Mouse (Mus musculus): ENCODE data around the gene Aldh8a1. TPM values are rescaled to one million over a fixed set of nuclear protein-coding genes. Genes with fewer than 3 reads are reported as not detected.

Gene Aldh8a1
- polyA plus RNA-seq, 1 experiment = not detected

GRCm38 (mm10) chr10:21404822-21405221, 27.7 kb downstream of the Aldh8a1 start:
- TF ChIP-seq CEBPB (IDR thresholded peaks at IDR 0.05; ENCODE audit: insufficient read depth, poor library complexity, severe bottlenecking) = no peak
- TF ChIP-seq MAX (IDR thresholded peaks at IDR 0.05; ENCODE audit: low read depth) = no peak
- TF ChIP-seq POLR2AphosphoS2 (IDR thresholded peaks at IDR 0.05; ENCODE audit: insufficient read length, low read depth) = no peak
- TF ChIP-seq TCF12 (IDR thresholded peaks at IDR 0.05; ENCODE audit: insufficient read depth, poor library complexity, severe bottlenecking) = no peak
- TF ChIP-seq MYOD1 (IDR thresholded peaks at IDR 0.05; ENCODE audit: control insufficient read depth in 1 of 3, insufficient read length in 2 of 3, low read depth in 2 of 3) = no peak
- Histone ChIP-seq H3K79me2 (ENCODE audit: control insufficient read depth, insufficient read depth) (no peaks in the 10 kb centered on the region), H3K4me3 (no peak overlapping the region), H3K36me3 (ENCODE audit: control insufficient read depth, insufficient read depth) (no peaks in the 10 kb centered on the region), H3K27me3 (ENCODE audit: control insufficient read depth, insufficient read depth, insufficient read length) (no peaks in the 10 kb centered on the region), H3K4me2 (ENCODE audit: low read depth) (no peak overlapping the region), H3ac (ENCODE audit: control insufficient read depth, insufficient read length) (no peak overlapping the region)

DNA sequence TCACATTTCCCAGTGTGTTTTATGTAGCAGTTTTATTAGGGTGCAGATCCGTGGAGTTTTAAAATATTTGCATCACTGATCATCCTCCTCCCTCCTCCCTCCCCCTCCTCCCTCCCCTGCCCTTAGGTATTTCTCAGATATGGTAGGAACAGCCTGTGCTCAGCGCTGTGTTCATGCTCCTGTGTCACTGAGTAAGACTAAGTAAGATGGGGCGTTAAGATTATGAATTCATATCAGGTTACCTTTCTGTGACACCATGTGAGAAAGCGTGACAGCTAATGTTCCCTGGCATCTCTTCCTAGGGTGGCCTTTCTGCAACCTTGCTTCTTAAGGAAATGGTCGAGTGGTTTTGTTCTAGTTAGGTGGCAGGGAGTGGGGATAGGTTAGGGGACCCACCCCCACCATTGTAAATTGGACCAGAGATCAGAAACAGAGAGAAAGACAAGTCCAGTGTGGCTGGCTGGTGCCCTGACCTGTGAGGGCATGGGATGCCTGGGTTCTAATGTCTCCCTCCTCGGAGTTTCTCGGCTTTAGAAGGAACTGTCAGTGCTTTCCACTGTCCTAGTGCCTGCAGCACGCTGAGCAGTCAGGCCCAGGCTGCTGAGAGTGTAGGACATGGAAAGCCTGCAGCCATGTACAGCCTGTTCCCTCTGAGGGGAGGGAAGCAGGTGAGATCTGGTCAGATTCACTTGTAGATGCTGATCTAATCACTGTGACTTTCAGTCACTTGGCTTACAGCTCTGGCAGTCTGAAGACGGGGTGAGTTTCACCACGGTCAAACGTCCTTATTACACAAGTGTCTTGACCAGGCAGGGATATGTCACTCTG, 28.8 kb downstream of the Aldh8a1 start:
- TF ChIP-seq MYOD1 (IDR thresholded peaks at IDR 0.05; ENCODE audit: control insufficient read depth in 1 of 3, insufficient read length in 2 of 3, low read depth in 2 of 3) (no peak), REST (IDR thresholded peaks at IDR 0.05; ENCODE audit: insufficient read depth, insufficient read length) (no peak), POLR2A (IDR thresholded peaks at IDR 0.05; ENCODE audit: insufficient read length, low read depth) (no peak), MAX (IDR thresholded peaks at IDR 0.05; ENCODE audit: low read depth) (no peak), USF1 (IDR thresholded peaks at IDR 0.05; ENCODE audit: low read depth) (no peak), SRF (IDR thresholded peaks at IDR 0.05; ENCODE audit: control insufficient read depth, insufficient read length, low read depth) (no peak), TCF3 (IDR thresholded peaks at IDR 0.05; ENCODE audit: insufficient read length, low read depth) (no peak), E2F4 (IDR thresholded peaks at IDR 0.05; ENCODE audit: insufficient read depth) (no peak), POLR2AphosphoS2 (IDR thresholded peaks at IDR 0.05; ENCODE audit: insufficient read length, low read depth) (no peak), CEBPB (IDR thresholded peaks at IDR 0.05; ENCODE audit: insufficient read depth, poor library complexity, severe bottlenecking) (no peak), TCF12 (IDR thresholded peaks at IDR 0.05; ENCODE audit: insufficient read depth, poor library complexity, severe bottlenecking) (no peak), MYOG (IDR thresholded peaks at IDR 0.05; ENCODE audit: control insufficient read depth in 1 of 3, insufficient read depth in 1 of 3, insufficient read length in 2 of 3, low read depth in 2 of 3) (no peak)
- Histone ChIP-seq H3ac (ENCODE audit: control insufficient read depth, insufficient read length) (no peak overlapping the region), H3K4me3 (no peak overlapping the region), H3K79me2 (ENCODE audit: control insufficient read depth, insufficient read depth) (no peaks in the 10 kb centered on the region), H3K27me3 (ENCODE audit: control insufficient read depth, insufficient read depth, insufficient read length) (no peaks in the 10 kb centered on the region), H3K36me3 (ENCODE audit: control insufficient read depth, insufficient read depth) (no peaks in the 10 kb centered on the region), H3K4me2 (ENCODE audit: low read depth) (no peak overlapping the region)

DNA sequence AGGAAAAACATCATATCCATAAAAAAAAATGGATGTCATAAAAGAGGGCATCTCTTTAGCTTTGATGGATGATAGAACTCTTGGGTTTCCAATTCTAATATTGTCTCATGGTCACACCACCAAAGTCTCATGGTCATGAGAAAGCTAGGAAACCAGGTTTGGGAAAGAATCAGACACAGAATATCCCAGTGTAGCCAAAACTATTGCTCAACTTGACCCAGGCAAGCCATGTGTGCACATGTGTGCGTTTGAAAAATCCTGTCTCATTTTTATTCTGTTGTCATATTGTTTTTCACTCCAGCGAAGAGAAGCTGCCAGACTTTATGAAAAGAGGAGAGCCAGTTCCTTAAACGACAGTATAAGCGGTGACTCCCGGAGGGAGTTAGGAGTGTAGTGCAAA, 33.6 kb downstream of the Aldh8a1 start:
- no peak overlapping the region for H3K4me2 ChIP-seq (ENCODE audit: low read depth)
- H3ac ChIP-seq (ENCODE audit: control insufficient read depth, insufficient read length) = no peak overlapping the region
- no peaks in the 10 kb centered on the region for H3K79me2 ChIP-seq (ENCODE audit: control insufficient read depth, insufficient read depth)
- no peak overlapping the region for H3K4me3 ChIP-seq
- no peaks in the 10 kb centered on the region for H3K36me3 ChIP-seq (ENCODE audit: control insufficient read depth, insufficient read depth)
- H3K27me3 ChIP-seq (ENCODE audit: control insufficient read depth, insufficient read depth, insufficient read length) = no peaks in the 10 kb centered on the region
- no peak for TF ChIP-seq E2F4 (IDR thresholded peaks at IDR 0.05; ENCODE audit: insufficient read depth)
- TF ChIP-seq USF1 (IDR thresholded peaks at IDR 0.05; ENCODE audit: low read depth) = no peak
- TF ChIP-seq MAX (IDR thresholded peaks at IDR 0.05; ENCODE audit: low read depth) = no peak
- TF ChIP-seq POLR2AphosphoS2 (IDR thresholded peaks at IDR 0.05; ENCODE audit: insufficient read length, low read depth) = no peak
- TF ChIP-seq MYOG (IDR thresholded peaks at IDR 0.05; ENCODE audit: control insufficient read depth in 1 of 3, insufficient read depth in 1 of 3, insufficient read length in 2 of 3, low read depth in 2 of 3) = no peak
- TF ChIP-seq REST (IDR thresholded peaks at IDR 0.05; ENCODE audit: insufficient read depth, insufficient read length) = no peak
- no peak for TF ChIP-seq MYOD1 (IDR thresholded peaks at IDR 0.05; ENCODE audit: control insufficient read depth in 1 of 3, insufficient read length in 2 of 3, low read depth in 2 of 3)
- no peak for TF ChIP-seq SRF (IDR thresholded peaks at IDR 0.05; ENCODE audit: control insufficient read depth, insufficient read length, low read depth)
- no peak for TF ChIP-seq TCF3 (IDR thresholded peaks at IDR 0.05; ENCODE audit: insufficient read length, low read depth)
- TF ChIP-seq CEBPB (IDR thresholded peaks at IDR 0.05; ENCODE audit: insufficient read depth, poor library complexity, severe bottlenecking) = no peak
- no peak for TF ChIP-seq POLR2A (IDR thresholded peaks at IDR 0.05; ENCODE audit: insufficient read length, low read depth)

DNA sequence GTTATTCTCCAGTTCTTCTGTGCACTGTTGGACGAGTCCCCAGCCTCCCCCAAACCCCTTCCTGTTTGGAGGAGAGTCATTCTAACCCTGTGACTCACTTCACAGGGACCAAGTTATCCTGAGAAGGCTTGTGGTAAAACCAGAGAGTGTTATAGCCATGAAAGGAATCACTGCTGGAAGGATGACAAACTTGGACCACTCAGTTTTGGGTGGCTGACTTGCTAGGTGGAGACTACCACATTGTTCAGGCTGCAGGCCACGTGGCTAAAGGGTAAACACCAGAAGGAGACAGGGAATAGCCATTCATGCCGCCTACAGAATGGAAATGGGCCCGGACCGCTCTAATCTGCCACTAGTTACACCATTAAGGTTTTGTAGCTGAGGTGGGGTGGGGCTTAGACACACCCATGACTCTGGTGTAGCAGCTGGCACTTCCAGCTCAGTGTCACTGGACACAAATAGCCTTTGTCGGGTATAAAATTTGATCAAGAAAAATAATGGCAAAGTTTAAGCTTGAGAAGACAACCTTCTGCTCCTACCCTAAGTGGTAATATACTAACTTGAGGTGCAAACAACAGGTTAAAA, 34.6 kb downstream of the Aldh8a1 start:
- no peak overlapping the region for H3K4me3 ChIP-seq
- H3K79me2 ChIP-seq (ENCODE audit: control insufficient read depth, insufficient read depth) = no peaks in the 10 kb centered on the region
- H3K36me3 ChIP-seq (ENCODE audit: control insufficient read depth, insufficient read depth) = no peaks in the 10 kb centered on the region
- H3K27me3 ChIP-seq (ENCODE audit: control insufficient read depth, insufficient read depth, insufficient read length) = no peaks in the 10 kb centered on the region
- TF ChIP-seq E2F4 (IDR thresholded peaks at IDR 0.05; ENCODE audit: insufficient read depth) = no peak
- TF ChIP-seq MYOG (IDR thresholded peaks at IDR 0.05; ENCODE audit: control insufficient read depth in 1 of 3, insufficient read depth in 1 of 3, insufficient read length in 2 of 3, low read depth in 2 of 3) = peak in 2 of 3 experiments; percentile 46 to 67
- no peak for TF ChIP-seq POLR2A (IDR thresholded peaks at IDR 0.05; ENCODE audit: insufficient read length, low read depth)
- peak; percentile 16 to 82 (median 53) for TF ChIP-seq MYOD1 (IDR thresholded peaks at IDR 0.05; ENCODE audit: control insufficient read depth in 1 of 3, insufficient read length in 2 of 3, low read depth in 2 of 3)
- peak; percentile 21 for TF ChIP-seq SRF (IDR thresholded peaks at IDR 0.05; ENCODE audit: control insufficient read depth, insufficient read length, low read depth)
- no peak for TF ChIP-seq MAX (IDR thresholded peaks at IDR 0.05; ENCODE audit: low read depth)
- no peak for TF ChIP-seq TCF3 (IDR thresholded peaks at IDR 0.05; ENCODE audit: insufficient read length, low read depth)
- no peak for TF ChIP-seq POLR2AphosphoS2 (IDR thresholded peaks at IDR 0.05; ENCODE audit: insufficient read length, low read depth)
- peak; percentile 74 for TF ChIP-seq USF1 (IDR thresholded peaks at IDR 0.05; ENCODE audit: low read depth)
- peak; percentile 38 for TF ChIP-seq TCF12 (IDR thresholded peaks at IDR 0.05; ENCODE audit: insufficient read depth, poor library complexity, severe bottlenecking)
- no peak for TF ChIP-seq CEBPB (IDR thresholded peaks at IDR 0.05; ENCODE audit: insufficient read depth, poor library complexity, severe bottlenecking)
- TF ChIP-seq REST (IDR thresholded peaks at IDR 0.05; ENCODE audit: insufficient read depth, insufficient read length) = no peak
- H3K4me2 ChIP-seq (ENCODE audit: low read depth) = peak overlapping the region; percentile 50
- no peak overlapping the region for H3ac ChIP-seq (ENCODE audit: control insufficient read depth, insufficient read length)

Measured in myocyte (in vitro differentiated cells).